Mouse (Mus musculus): Measurements from ENCODE around the gene 2810408A11Rik.
A peak's percentile ranks its signal among the peaks of the same experiment; 100 is the strongest.
"Not testable (repeated sequence)": the region's sequence is repeated elsewhere in the genome, so short reads cannot be mapped to it uniquely, and the experiment has no call there.

The 2810408A11Rik gene

DNA sequence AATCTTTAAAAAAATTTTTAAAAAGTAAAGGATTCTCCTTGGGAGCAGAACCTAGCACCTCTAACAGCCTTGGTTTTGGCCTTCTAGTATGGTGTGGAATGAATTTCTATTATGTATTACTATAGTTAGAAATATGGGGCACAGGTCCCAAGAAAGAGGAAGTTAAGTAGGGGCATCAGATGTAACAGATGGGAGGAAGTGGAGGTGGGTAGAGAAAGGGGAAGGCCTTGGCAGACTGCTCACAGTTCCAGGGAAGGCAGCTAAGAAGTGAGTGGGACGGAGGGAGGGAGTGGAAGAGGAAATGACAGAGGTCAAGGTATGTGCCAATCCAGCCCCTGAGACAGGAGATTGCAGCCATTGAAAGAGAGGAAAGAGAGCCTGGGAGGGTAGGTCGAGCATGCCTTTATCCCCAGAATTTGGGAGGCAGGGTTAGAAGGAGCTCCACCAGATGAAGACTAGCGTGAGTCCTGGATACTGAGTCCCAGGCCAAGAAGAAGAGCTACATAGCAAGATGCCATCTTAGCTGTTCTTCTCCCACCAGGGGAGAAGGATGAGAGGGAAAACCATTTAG is 30.3 kb upstream of the 2810408A11Rik start:
- no peak for DNase-seq (ENCODE audit: low spot score)

DNA sequence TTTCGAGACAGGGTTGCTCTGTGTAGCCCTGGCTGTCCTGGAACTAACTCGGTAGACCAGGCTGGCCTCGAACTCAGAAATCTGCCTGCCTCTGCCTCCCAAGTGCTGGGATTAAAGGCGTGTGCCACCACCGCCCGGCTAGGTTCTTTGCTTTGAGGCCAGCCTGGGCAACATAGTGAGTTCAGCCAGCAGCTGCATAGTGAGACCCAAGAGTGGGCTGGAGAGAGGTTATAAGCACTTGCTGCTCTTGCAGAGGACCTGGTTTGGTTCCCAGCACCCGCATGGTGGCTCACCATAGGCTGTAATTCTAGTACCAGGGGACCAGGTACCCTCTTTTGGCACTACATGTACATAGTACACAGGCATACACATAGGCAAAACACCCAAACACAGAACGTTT is 29.4 kb upstream of the 2810408A11Rik start:
- DNase-seq (ENCODE audit: low spot score): not testable (repeated sequence)

DNA sequence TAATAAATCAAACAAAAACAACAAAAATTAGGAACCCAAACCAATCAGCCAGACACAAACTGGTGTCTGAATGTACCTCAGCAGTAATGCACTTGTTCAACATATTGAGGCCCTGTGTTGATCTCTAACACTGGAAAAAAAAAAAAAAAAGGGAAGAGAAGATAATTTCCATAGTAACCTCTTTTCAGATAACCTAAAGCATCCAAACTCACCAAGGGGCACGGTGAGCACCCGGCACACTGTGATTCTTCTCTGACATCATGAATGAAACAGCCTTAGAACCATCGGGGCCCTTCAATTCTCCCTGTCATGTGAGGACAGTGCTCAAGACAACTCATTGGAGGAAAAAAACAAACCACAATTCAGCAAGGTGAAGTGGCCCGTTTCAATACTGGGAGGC is 28.9 kb upstream of the 2810408A11Rik start:
- DNase-seq (ENCODE audit: low spot score): no peak

DNA sequence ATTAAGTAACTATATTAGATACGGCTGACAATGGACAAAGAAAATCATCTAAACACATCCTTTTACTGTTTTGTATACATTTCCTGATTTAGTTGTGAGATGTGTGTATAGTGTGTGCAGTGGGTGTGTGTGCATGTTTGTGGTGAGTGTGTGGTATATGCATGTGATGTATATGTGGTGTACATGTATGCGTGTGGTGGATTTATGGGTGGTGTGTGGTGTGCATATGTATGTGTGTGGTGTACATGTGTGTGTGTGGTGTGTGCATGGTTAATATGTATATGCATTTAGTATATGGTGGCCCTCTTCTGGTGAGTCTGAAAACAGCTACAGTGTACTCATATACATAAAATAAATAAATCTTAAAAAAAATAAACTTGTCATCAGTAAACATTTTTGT is 26.7 kb upstream of the 2810408A11Rik start:
- DNase-seq (ENCODE audit: low spot score): no peak

DNA sequence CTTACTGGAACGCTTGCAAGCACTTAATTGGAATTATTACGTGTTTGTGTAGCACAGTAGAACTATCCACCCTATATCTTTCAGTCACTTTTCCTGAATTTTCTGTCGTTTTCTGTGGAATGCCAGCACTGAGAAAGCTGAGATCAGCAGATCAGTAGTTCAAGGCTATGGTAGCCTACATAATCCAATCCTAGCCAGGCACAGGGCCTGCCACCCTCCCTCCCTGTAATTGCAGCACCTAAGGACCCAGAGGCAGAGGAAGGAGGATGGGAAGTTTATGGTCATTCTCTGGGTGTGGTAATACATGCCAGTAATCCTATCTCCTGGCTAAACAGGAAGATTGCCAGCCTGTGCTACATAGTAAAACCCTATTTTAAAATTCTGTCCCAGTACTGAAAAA is 22.0 kb upstream of the 2810408A11Rik start:
- no peak for DNase-seq (ENCODE audit: low spot score)

DNA sequence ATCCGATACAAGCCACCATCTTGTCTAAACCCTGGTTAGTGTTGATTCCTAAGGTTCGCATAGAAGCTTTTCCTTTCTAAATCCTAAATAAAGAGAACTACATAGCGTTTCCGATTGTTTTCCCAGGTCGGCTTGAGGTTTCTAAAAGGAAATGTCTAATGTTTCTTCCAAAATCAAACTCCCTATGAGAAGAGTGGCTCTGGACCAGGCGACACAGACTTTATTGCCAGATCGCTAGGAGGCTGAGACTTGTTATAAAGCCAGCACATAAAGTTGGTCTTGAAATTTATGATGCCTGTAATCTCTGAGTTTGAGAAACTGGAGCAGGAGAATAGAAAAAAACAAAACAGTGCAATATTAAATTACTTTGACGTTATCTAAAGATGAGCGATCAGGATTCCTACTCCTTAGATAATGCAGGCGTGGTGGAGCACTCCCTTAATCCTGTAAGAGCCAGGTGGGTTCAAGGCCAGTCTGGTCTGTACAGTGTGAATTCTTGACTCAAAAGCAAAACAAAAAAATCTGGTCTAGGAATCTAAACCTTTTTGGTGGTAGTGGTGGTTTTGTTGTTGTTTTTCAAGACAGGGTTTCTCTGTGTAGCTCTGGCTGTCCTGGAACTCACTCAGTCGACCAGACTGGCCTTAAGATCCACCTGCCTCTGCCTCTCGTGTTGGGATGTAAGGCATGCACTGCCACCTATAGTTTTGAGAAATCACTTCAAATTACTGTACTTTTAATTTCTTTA is 21.4 kb upstream of the 2810408A11Rik start:
- DNase-seq (ENCODE audit: low spot score): no peak

DNA sequence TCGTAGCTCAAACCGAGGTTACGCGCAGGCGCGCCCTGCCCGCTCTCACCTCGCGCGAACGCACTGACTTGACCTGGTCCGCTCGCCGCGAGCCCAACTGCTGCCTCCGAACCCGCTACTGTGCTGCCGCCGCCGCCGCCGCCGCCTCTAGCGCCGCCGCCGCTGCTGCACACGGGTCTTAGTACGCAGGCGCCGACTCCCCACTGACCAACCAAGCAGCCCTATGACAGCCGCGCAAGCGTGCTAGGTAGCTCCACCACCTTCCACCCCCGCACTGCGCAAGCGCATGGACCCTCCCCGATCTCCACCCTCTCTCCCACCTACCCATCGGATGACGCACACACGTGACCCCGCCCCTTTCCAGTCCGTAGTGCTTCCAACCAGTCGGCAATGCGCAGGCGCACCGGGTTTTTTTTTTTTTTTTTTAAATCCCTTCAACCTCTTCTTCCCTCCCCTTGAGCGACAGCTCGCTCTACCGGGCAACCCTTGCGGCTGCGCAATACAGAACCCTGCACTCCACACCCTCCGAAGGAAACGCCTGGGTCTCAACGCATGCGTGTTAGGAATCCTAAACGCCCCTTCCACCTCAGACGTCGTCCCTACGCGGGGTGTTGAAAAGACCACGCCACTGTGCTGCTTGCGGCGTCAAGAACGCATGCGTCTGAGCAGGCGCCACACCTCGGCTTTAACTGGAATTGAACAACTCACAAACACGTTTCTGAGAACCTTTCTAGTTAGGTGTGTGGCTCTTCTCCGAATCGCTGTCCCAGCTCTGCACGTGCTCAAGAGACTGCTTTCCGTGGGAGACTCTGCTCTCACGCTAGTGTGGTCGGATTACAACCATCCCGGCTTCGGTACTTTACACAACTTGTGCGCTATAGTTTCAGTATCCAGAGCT is 20.6 kb upstream of the 2810408A11Rik start, which contains the start of gene Eif5a:
Gene Eif5a (minus strand): TSS at position 845 of the 898 bp plus-strand sequence.
- peak; percentile 100 for DNase-seq (ENCODE audit: low spot score)

DNA sequence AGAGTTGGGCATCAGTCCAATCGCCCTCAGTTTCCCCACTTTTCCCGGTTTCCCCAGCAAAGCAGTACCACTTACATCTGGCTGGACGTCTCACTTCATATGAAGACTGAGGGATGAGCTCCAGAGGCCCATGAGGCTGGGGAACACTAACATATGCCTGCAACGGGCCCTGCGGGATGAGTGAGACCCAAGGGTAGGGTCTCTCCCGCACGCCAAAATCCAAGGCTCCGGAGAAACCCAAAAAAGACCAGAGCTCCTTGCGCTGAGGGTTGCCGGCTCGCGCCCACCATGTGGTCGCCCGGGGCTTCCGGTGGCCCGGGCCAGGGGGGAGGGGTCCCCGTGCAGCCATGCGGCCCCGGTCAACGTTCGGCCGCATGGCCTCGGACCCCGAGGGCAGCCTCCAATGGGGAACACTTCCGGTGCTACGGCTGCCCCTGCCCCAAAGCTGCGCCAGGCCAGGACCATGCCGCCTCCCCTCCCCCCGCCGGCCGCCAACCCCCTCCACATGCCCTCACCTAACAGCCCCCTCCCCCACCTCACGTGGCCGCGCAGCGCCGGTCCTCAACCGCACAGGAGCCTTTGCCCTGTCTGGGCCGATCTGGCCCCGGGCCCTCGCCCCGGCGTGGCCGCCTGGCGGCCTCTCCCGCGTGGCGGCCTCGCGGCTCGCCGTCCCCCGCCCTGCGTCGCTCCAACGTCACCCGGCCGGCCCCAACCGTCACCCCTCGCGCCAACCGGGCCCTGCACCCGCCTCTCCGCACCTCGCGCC is 19.7 kb upstream of the 2810408A11Rik start:
- peak; percentile 79 for DNase-seq (ENCODE audit: low spot score)

DNA sequence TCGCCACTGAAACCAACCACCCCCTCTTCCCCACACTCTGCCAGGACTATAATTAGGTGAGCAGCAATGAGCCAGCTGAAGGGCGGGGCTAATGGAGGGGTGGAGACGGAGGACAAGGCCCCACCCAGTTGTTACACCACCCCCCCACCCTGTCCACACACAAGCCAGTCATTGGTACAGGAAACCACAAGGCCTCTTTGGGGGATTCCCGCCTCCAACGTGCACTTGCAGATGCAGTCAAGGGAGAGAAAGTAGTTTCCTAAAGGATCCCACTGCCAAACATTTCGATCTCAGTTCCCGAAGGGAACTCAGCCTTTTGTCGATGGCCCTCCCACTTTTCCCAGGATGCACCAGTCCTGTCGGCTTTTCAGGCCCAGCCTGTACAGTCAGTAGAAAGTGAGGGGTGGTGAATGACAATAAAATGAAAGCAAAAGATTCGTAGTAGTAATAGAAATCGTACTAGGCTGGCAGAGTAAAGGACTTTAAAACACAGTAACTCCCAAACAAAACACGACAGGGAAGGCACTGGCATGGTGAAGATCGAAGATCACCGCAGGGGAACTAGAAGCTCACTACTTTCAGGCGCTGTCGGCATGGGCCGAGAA is 19.0 kb upstream of the 2810408A11Rik start:
- DNase-seq (ENCODE audit: low spot score): peak; percentile 84

DNA sequence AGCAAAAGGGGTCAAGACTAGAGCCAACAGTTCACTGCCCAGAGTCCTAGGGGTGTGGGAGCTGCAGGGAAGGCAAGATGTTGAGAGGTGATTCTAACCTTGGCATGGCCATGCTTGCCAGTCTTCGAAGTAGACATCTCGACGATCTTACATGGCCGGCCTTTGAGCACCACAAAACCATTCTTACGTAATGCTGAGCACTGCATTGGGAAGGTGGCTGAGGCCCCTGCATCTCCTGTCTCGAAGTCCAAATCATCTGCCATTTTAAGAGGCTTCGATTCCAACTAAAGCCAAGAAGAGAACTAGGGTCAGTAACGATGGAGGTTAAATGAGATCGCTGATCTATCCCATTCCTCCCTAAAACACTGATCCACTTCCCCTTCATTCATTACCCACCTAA is 18.3 kb upstream of the 2810408A11Rik start:
- DNase-seq (ENCODE audit: low spot score): no peak

DNA sequence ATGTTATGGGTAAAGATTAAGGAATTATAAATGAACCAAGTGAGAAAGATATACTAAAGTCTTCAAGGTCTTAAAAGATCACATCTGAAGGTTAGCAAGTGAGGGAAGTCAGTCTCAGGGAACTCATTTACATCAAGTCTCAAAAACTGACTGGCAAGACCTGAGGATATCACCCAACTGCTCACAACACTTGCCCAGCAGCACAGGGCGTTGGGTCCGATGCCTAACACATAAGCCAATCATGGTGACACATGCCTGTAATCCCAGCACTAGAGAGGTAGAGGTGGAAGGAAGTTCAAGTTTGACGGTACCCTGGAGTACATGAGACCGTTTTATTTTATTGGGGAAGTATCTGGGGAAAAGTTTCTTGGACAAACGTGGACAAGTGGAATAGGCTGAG is 17.3 kb upstream of the 2810408A11Rik start:
- DNase-seq (ENCODE audit: low spot score): no peak

DNA sequence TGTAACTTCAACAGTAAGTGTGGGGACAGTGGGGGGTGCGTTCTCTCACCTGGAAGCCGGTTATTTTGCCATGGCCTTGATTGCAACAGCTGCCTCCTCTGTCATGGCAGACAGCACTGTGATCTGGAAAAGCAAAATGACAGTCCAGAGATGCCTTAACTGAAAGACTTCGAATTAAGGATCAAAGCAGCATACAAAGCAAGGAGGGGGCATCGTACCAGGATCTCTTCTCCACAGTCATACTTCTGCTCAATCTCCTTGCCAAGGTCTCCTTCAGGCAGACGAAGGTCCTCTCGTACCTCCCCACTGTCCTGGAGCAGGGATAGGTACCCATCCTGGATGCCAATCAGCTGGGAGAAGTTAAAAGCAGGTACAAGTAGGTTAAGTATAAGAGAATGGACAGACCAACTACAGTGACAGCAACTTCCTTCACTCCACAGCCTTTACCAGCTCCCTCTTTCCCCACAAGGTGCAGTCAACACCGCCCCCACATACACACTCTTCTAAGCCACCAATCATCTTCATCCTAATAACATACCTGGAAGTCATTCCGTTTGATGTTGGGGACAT is 16.7 kb upstream of the 2810408A11Rik start:
- no peak for DNase-seq (ENCODE audit: low spot score)

DNA sequence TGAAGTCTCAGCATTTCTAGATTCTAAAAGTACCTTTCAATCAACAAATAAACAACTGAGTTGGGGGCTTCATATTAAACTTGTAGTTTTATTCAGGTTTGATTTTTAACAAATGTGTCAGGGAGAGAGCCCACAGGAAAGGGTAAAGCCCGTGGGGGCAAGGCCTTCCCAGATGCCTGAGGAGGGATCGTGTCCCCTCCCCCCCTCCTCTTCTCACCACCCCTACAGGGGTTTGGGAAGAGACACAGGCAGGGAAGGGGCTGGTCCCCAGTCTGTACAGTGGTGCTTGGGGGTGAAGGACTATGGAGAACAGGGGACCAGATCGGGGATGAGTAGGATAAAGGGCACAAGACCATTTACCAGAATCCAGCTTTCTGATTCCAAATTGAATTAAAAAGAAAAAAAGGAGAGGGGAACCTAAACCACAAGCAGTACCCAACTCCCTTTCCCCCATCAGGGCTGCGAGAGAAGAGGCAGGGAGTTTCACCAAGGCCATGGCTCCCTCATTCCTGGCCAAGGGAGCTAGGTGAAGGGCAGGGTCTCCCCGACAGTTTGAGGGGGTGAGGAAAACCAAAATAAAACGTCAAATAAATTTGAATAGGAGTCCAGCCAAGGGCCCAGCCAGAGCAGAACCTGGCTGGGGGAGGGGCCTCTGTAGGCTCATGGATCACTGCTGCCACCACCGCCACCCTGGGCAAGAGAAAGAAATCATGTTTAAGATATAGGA is 16.0 kb upstream of the 2810408A11Rik start:
- DNase-seq (ENCODE audit: low spot score): not testable (repeated sequence)

DNA sequence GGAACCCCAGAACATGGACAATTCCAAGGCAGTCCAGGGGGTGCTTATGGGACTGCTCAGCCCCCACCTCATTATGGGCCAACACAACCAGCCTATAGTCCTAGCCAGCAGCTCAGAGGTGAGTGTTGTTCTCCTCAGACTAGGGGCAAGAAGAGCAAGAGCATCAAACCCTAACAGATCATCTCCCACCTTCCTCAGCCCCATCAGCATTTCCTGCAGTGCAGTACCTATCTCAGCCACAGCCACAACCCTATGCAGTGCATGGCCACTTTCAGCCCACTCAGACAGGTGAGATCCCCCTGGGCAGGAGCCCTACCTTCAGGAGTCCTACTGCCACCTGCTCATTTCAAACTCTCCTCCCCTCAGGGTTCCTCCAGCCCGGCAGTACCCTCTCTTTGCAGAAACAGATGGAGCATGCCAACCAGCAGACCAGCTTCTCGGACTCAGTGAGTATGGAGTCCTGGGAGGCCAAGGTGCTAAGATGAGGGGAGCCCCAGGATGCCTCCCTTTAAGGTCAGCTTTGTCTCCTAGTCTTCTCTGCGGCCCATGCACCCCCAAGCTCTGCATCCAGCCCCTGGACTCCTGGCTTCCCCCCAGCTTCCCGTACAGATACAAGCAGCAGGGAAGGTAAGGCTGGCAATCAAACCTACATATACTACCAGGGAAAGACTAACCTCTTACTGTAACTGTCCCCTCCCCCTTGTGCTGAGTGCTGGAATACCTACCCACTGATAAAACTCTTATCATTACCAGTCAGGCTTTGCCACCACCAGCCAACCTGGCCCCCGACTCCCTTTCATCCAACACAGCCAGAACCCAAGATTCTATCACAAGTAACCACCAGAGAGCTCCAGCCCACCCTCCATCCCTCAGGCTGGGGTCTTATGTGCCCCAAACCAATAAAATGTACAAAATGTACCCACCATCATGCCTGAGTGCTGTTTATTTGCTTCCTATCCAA is 15.2 kb upstream of the 2810408A11Rik start:
- no peak for DNase-seq (ENCODE audit: low spot score)

DNA sequence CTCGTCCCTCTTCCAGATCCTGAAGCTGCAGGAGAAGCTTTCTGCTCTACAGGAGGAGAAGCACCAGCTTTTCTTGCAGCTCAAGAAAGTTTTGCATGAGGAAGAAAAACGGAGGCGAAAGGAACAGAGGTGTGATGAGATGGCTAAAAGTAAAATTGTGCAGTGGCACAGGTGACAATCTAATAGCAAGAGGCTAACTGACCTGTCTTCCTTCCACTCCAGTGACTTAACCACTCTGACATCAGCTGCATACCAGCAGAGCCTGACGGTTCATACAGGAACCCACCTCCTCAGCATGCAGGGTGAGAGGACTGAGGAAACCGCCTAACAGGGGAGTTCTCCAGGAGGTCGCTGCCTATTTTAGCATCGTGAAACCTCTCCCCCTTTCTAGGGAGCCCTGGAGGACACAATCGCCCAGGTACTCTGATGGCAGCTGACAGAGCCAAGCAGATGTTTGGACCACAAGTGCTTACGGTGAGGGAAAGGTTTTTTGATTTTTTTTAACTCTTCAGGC is 14.2 kb upstream of the 2810408A11Rik start:
- DNase-seq (ENCODE audit: low spot score): no peak

DNA sequence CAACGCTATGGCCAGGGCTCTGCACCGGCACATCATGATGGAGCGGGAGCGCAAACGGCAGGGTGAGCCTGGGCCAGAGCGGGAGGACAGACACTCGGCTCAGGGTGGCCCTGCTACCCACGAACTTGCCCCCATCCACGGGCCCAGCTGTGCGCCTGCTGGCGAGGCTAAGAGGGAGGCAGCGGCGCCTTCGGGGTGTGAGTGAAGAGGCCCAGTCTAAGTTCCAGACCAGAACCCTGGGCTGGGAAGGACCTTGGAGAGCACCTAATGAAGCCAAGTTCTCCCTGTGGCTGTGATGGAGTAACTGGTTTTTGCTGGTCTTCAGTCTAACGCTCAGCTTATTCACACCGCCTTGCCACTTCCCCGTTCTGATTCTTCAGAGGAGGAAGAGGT is 13.6 kb upstream of the 2810408A11Rik start:
- peak; percentile 53 for DNase-seq (ENCODE audit: low spot score)

DNA sequence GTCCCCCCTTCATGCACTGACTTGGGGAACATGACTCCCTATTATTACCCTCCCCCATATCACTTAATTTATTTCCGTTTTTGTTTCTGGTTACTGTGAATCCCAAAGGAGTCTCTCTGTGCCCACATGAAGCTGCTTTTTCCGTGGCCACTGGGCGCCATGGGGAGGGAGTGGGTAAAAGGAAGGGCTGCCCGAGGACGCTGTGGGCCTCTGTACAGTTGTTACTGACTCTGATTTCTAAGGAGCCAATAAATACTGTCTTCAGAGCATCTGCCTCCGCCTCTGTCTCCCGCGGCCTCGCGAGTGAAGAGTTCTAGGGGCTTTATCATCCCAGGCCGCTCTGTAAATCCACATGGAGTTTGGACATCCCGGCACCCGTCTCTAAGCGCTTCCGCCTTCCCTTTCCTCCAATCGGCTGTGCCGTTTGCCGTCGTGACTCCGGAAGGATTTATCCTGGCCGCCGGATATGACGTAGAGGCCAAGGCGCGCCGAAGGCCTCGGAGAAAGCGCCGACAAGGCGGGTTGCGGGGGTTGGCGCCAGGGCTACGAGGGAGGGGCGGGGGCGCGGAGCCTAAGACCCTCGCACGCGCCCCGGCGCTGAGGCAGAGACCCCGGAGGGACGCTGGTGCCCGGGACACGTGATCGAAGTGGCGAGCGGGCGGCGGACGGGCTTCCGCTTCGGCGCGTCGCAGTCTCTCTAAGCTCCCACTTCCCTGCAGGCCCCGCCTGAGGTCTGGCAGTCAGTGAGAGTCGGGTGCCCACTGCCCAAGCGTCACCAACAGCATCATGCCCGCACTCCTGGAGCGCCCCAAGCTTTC is 13.0 kb upstream of the 2810408A11Rik start, which contains the start of gene Gps2:
Gene Gps2 (plus strand): TSS at position 335 of the 818 bp plus-strand sequence.
- peak; percentile 93 for DNase-seq (ENCODE audit: low spot score)

Data from yolk sac, embryonic 10.5 days (tissue).